Comparison of ENCODE assay signal across 19 mouse cellular contexts in the genomic region with DNA sequence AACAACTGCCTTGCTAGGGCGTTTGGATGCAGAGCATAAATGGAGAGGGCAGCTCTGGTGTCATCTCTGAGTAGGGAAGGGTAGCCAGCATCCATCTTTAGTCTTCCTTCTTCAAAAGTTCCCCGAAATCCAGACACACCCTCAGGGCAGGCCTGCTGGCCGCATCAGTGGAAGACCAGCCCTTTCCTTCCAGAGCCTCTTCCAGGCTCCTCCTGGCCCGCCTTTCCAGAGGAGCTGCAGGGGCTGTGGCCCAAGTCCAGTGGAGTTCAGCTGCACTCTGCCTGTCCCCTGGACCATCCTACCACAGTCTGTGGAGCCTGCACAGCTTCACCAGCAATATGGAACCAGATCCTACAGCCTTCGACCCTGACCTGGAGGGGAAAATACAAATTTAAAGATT. TPM values are rescaled to one million over a fixed set of nuclear protein-coding genes. Genes with fewer than 3 reads are reported as not detected.
DNase-seq lines count a peak whose midpoint lies in the region; ATAC-seq and TF ChIP-seq lines count a peak whose summit lies in the region.
"Had no signal": no experiment of that assay in that cellular context is flagged by ENCODE, and none has a peak within 500 bp of the region (broad histone marks: within the 10 kb centered on the region; RNA-seq: fewer than 3 reads in every experiment).

No protein-coding gene starts in this region.

- H3K36me3 ChIP-seq in heart, embryonic 12.5 days = no peaks in the 10 kb centered on the region
- H3K36me3 ChIP-seq in kidney, adult 2 months (ENCODE audit: control insufficient read depth, insufficient read depth, low read length) = no peaks in the 10 kb centered on the region
- H3K36me3 ChIP-seq in kidney, embryonic 15.5 days = no peaks in the 10 kb centered on the region
- H3K36me3 ChIP-seq: embryonic facial prominence, embryonic 10.5 days; G1E; heart, embryonic 13.5 days; hindbrain, embryonic 10.5 days; hindbrain, embryonic 15.5 days had no signal

- H3K4me2 ChIP-seq in heart, embryonic 12.5 days = no peak overlapping the region
- no peak overlapping the region for H3K4me2 ChIP-seq in kidney, embryonic 15.5 days
- H3K4me2 ChIP-seq: forebrain, embryonic 13.5 days; heart, embryonic 13.5 days; hindbrain, embryonic 15.5 days had no signal

- 71% methylated on average over 5 of the region's 5 CpGs for WGBS in heart, embryonic 12.5 days
- 71% methylated on average over 5 of the region's 5 CpGs for WGBS in kidney, adult 2 months
- 81% methylated on average over 5 of the region's 5 CpGs for WGBS in kidney, embryonic 15.5 days

- no peak for ATAC-seq in heart, embryonic 12.5 days (ENCODE audit: insufficient number of reproducible peaks, low FRiP score)
- no peak for ATAC-seq in kidney, embryonic 15.5 days (replicated peaks; ENCODE audit: low FRiP score)
- ATAC-seq: CD4-positive, CD25-positive, alpha-beta regulatory T cell, adult 4 months; forebrain, embryonic 13.5 days; forebrain, postnatal 0 days had no signal

- H3K9ac ChIP-seq in heart, embryonic 12.5 days = no peak overlapping the region
- H3K9ac ChIP-seq in kidney, embryonic 15.5 days = no peak overlapping the region
- H3K9ac ChIP-seq: forebrain, embryonic 13.5 days; forebrain, postnatal 0 days; heart, embryonic 13.5 days; hindbrain, embryonic 15.5 days had no signal

- TF ChIP-seq POLR2A in kidney, adult 2 months (IDR thresholded peaks at IDR 0.05; ENCODE audit: low read depth, low read length) = no peak

- no peak overlapping the region for H3K4me3 ChIP-seq in gastrocnemius, adult 2 months
- H3K4me3 ChIP-seq in heart, embryonic 12.5 days = no peak overlapping the region
- H3K4me3 ChIP-seq in kidney, adult 2 months (ENCODE audit: insufficient read depth, low read depth, low read length) = no peak overlapping the region
- H3K4me3 ChIP-seq in kidney, embryonic 15.5 days (replicated peaks) = no peak overlapping the region
- H3K4me3 ChIP-seq: embryonic facial prominence, embryonic 10.5 days; forebrain, embryonic 13.5 days; heart, embryonic 13.5 days; hindbrain, embryonic 10.5 days; hindbrain, embryonic 15.5 days had no signal

- peaks cover 20% of the 10 kb centered on the region; the same call in 1 of the 2 replicates for H3K27me3 ChIP-seq in heart, embryonic 12.5 days (replicated peaks)
- H3K27me3 ChIP-seq in kidney, adult 2 months (replicated peaks; ENCODE audit: control insufficient read depth, insufficient read depth, low read length) = no peaks in the 10 kb centered on the region
- H3K27me3 ChIP-seq in kidney, embryonic 15.5 days = peaks cover 43% of the 10 kb centered on the region

- peak; percentile 35 for DNase-seq in gastrocnemius, adult 2 months
- DNase-seq in gastrocnemius, postnatal 36 days = no peak
- DNase-seq in heart, adult 8-10 months (ENCODE audit: low spot score) = peak; percentile 36
- DNase-seq in kidney, adult 2 months = peak; percentile 56
- peak; percentile 15 for DNase-seq in heart, postnatal 4 days
- no peak for DNase-seq in right cerebral cortex, adult 2 months (ENCODE audit: low spot score in 2 of 2)
- DNase-seq: adrenal gland, adult 8-10 months; adrenal gland, postnatal 36 days; cerebellum, adult 2 months; forebrain, postnatal 0 days had no signal

- no peak for TF ChIP-seq CTCF in gastrocnemius, adult 2 months (IDR thresholded peaks at IDR 0.05)
- TF ChIP-seq CTCF in kidney, adult 2 months (conservative IDR thresholded peaks at IDR 0.05; ENCODE audit: insufficient read depth, insufficient read length, low read depth, low read length) = no peak

- intact Hi-C loops in gastrocnemius, adult 2 months (cut with DNase I) = loop anchor here (2.0 kb wide), 1 partner anchor 18 kb away; no protein-coding TSS in a partner anchor
- intact Hi-C loops in gastrocnemius, postnatal 36 days (cut with DNase I) = no loop called here

- peaks cover 5% of the 10 kb centered on the region for H3K9me3 ChIP-seq in heart, embryonic 12.5 days (replicated peaks)
- no peaks in the 10 kb centered on the region for H3K9me3 ChIP-seq in kidney, embryonic 15.5 days (replicated peaks)
- H3K9me3 ChIP-seq: embryonic facial prominence, embryonic 10.5 days; forebrain, embryonic 13.5 days; G1E; hindbrain, embryonic 10.5 days had no signal

- peaks cover 3% of the 10 kb centered on the region; the same call in 1 of the 2 replicates for H3K4me1 ChIP-seq in heart, embryonic 12.5 days (replicated peaks)
- H3K4me1 ChIP-seq in kidney, adult 2 months (ENCODE audit: control insufficient read depth, insufficient read depth, low read length) = no peaks in the 10 kb centered on the region
- H3K4me1 ChIP-seq in kidney, embryonic 15.5 days = no peaks in the 10 kb centered on the region
- H3K4me1 ChIP-seq: embryonic facial prominence, embryonic 10.5 days; forebrain, embryonic 13.5 days; heart, embryonic 13.5 days; hindbrain, embryonic 10.5 days; hindbrain, embryonic 15.5 days had no signal

- H3K27ac ChIP-seq in gastrocnemius, adult 2 months = no peak overlapping the region; the same call in 1 of the 2 replicates
- H3K27ac ChIP-seq in heart, embryonic 12.5 days (ENCODE audit: poor library complexity, severe bottlenecking) = no peak overlapping the region
- H3K27ac ChIP-seq in kidney, adult 2 months (ENCODE audit: insufficient read depth, low read depth, low read length) = no peak overlapping the region
- no peak overlapping the region for H3K27ac ChIP-seq in kidney, embryonic 15.5 days
- H3K27ac ChIP-seq: embryonic facial prominence, embryonic 10.5 days; forebrain, embryonic 13.5 days; heart, embryonic 13.5 days; hindbrain, embryonic 10.5 days; hindbrain, embryonic 15.5 days had no signal

RNA-seq across cellular contexts. Expression of gene Flt1, which starts 7.1 kb away (rescaled TPM):
- 10 to 100 TPM; 32.7 to 42.2 TPM for total RNA-seq in gastrocnemius, adult 2 months (2021)
- total RNA-seq in gastrocnemius, postnatal 36 days (2021) = 10 to 100 TPM; 26.3 to 28.2 TPM
- total RNA-seq in heart, adult 8-10 months (2022) = 10 to 100 TPM; 69.6 to 80.3 (median 73.2) TPM
- 27.8 and 30.4 TPM in 2 replicates for polyA plus RNA-seq in heart, embryonic 12.5 days (2016; fragmentation: Nextera tagmentation; extraction: Ambion mirVana)
- polyA plus RNA-seq in kidney, adult 2 months (2012; rRNA removed) = 14.9 and 17.5 TPM in 2 replicates
- polyA plus RNA-seq in kidney, embryonic 15.5 days (2015; fragmentation: Nextera tagmentation; extraction: Ambion mirVana) = 17.5 and 19.4 TPM in 2 replicates
- 10 to 100 TPM; 44.1 to 45.8 TPM for total RNA-seq in heart, postnatal 4 days (2021)

Comparison
In these comparisons a context has a peak if more than half of its experiments do, and no peak if none do; other contexts are left out.
1. DNase-seq: peak in gastrocnemius, adult 2 months (single experiment), heart, adult 8-10 months (single experiment), kidney, adult 2 months (single experiment) and heart, postnatal 4 days (single experiment); none in gastrocnemius, postnatal 36 days (0 of 2) and right cerebral cortex, adult 2 months (0 of 2).